Mouse (Mus musculus) G1E-ER4 (cell line): ENCODE results near the gene Hexb. TPM values are rescaled to one million over a fixed set of nuclear protein-coding genes. Genes with fewer than 3 reads are reported as not detected.

Experiments used
- GATA1 ChIP-seq: IDR thresholded peaks from one replicate; pipeline ENCODE4 v1.8.0; 2012; ENCODE audit warnings: low read length, inconsistent platforms
- polyA plus RNA-seq: library from polyadenylated mRNA; stranded (reverse); fragments of >175 nt; gene quantifications from 2 replicates; pipeline ENCODE4 v1.2.3, GENCODE M21; 2012

The Hexb gene
- polyA plus RNA-seq, 1 experiment, result 11.6 TPM

DNA sequence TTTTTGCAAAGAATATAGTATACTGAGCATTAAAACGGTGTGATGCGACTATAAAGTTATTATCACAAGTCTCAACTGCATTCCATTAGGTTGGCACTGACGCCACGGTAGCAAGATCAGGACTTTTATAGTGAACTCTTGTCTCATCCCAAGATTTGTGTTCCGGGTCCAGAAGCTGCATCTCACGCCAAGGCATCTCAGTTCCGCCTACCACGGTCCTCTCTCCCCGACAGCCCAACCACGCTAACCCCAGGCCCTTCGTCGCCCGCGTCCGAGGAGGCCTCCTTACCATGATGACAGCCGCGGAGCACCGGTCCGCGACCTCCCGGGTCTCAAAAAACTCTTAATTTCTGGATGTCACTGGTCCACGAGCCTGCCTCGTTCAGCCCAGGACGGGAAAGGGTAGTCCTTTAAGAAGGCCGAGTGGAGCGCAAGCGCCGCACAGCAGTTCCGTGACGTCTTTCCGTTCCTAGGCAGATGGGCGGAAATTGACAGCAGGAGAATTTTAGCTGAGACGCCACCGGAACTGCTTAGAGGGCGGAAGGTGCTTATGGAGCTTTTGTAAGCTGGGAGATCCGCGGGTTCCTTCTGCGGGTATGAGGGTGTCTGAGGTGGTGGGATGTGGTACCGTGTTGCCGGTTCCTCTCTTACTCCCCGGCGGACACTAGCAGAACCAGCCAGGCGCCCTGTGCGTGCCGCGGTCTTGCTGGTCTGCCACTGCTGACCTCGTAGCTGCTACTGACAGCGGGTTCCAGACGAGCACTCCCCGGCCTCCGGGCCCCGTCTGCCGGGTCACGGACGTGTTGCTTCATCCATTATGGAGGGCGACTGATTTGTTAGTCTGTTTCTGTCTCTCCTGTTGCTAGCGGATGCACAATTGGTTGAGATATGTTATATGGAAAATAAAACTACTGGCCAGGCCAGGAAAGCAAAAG lies 60.4 kb downstream of the Hexb start, which contains the start of the genes Gfm2 and Nsa2:
Gene Gfm2 (plus strand): TSS at position 472 of the 935 bp plus-strand sequence.
Gene Nsa2 (minus strand): TSS at position 472 of the 935 bp plus-strand sequence.
- TF ChIP-seq GATA1, result no peak

Other genes with a start within 250 kb of the Hexb start
- gene 1700029F12Rik, start 164.0 kb downstream of the Hexb start, polyA plus RNA-seq, result not detected in 2 replicates
- gene Fam169a, start 131.1 kb downstream of the Hexb start, polyA plus RNA-seq, result not detected in 2 replicates
- not detected in 2 replicates for gene Gm6169, start 99.1 kb downstream of the Hexb start, polyA plus RNA-seq
- gene Gfm2, start 60.4 kb downstream of the Hexb start, polyA plus RNA-seq, result 22.6 and 24.6 TPM in 2 replicates
- gene Nsa2, start 60.4 kb downstream of the Hexb start, polyA plus RNA-seq, result 10.0 and 10.1 TPM in 2 replicates
- gene Enc1, start 42.7 kb upstream of the Hexb start, polyA plus RNA-seq, result not detected in 2 replicates